Mouse (Mus musculus) midbrain, embryonic 12.5 days (tissue): ENCODE data around the gene Zkscan14. TPM values are rescaled to one million over a fixed set of nuclear protein-coding genes. Genes with fewer than 3 reads are reported as not detected.

Source experiments
- ATAC-seq: fragments of 200-750 bp; cut with Nextera tagmentation; 2 replicates; pipeline ENCODE4 v1.8.0; 2017; ENCODE audit warnings: low read depth, moderate TSS enrichment, moderate library complexity; ENCODE audit not compliant: low FRiP score
- H3K27ac ChIP-seq: fragments of 300-500 bp; sonication (generic); replicated peaks from 2 replicates; pipeline ENCODE4 v1.5.1; 2016; ENCODE audit warnings: mild to moderate bottlenecking
- H3K27me3 ChIP-seq: fragments of 300-500 bp; sonication (generic); 2 replicates; pipeline ENCODE4 v1.6.1; 2016; ENCODE audit warnings: mild to moderate bottlenecking
- H3K36me3 ChIP-seq: fragments of 300-500 bp; sonication (generic); 2 replicates; pipeline ENCODE4 v1.6.1; 2016
- H3K4me1 ChIP-seq: fragments of 300-500 bp; sonication (generic); 2 replicates; pipeline ENCODE4 v1.6.1; 2016
- H3K4me2 ChIP-seq: fragments of 300-500 bp; sonication (generic); replicated peaks from 2 replicates; pipeline ENCODE4 v1.6.1; 2016; ENCODE audit warnings: mild to moderate bottlenecking, moderate library complexity
- H3K4me3 ChIP-seq: fragments of 300-500 bp; sonication (generic); 2 replicates; pipeline ENCODE4 v1.5.1; 2016; ENCODE audit warnings: mild to moderate bottlenecking
- H3K9ac ChIP-seq: fragments of 300-500 bp; sonication (generic); replicated peaks from 2 replicates; pipeline ENCODE4 v1.6.1; 2016; ENCODE audit warnings: mild to moderate bottlenecking, moderate library complexity
- H3K9me3 ChIP-seq: fragments of 300-500 bp; sonication (generic); 2 replicates; pipeline ENCODE4 v1.6.1; 2016; ENCODE audit warnings: mild to moderate bottlenecking
- WGBS: fragments of 180-500 bp; shearing (Covaris S2); methylation state at CpG from one replicate; pipeline ENCODE4 v1.1.7; 2016; 5-methylcytosine and 5-hydroxymethylcytosine counted together
- polyA plus RNA-seq: library from polyadenylated mRNA; unstranded; fragments of >200 nt; fragmentation: Nextera tagmentation; extraction: Ambion mirVana; gene quantifications from 2 replicates; pipeline ENCODE4 v1.2.1, GENCODE M21; 2016

Zkscan14 gene
- polyA plus RNA-seq, 1 experiment from 2014 or later, result 10.9 TPM

- 91% methylated on average over 14 of the region's 14 CpGs for WGBS
- no peaks in the 10 kb centered on the region for H3K9me3 ChIP-seq
- H3K4me3 ChIP-seq, result no peak overlapping the region
- H3K27me3 ChIP-seq, result no peaks in the 10 kb centered on the region
- peaks cover 11% of the 10 kb centered on the region for H3K4me1 ChIP-seq
- H3K9ac ChIP-seq, result no peak overlapping the region
- no peak for ATAC-seq
- H3K4me2 ChIP-seq, result no peak overlapping the region
- H3K36me3 ChIP-seq, result peaks cover 81% of the 10 kb centered on the region
- no peak overlapping the region for H3K27ac ChIP-seq
These were observed 40.3 kb downstream of the Zkscan14 start for GRCm38 (mm10) chr5:145161361-145161760.

GRCm38 (mm10) chr5:145152690-145153089 lies 49.0 kb downstream of the Zkscan14 start:
- Histone ChIP-seq H3K36me3 (peaks cover 86% of the 10 kb centered on the region), H3K9ac (no peak overlapping the region), H3K4me1 (no peaks in the 10 kb centered on the region), H3K9me3 (no peaks in the 10 kb centered on the region), H3K27me3 (no peaks in the 10 kb centered on the region), H3K4me2 (no peak overlapping the region), H3K27ac (no peak overlapping the region), H3K4me3 (no peak overlapping the region)
- no peak for ATAC-seq
- WGBS, result 92% methylated on average over 5 of the region's 5 CpGs

- Histone ChIP-seq H3K4me3 (no peak overlapping the region), H3K9me3 (no peaks in the 10 kb centered on the region), H3K27me3 (no peaks in the 10 kb centered on the region), H3K4me1 (no peaks in the 10 kb centered on the region), H3K9ac (no peak overlapping the region), H3K4me2 (no peak overlapping the region), H3K27ac (no peak overlapping the region), H3K36me3 (peaks cover 94% of the 10 kb centered on the region)
- ATAC-seq, result no peak
- WGBS, result 93% methylated on average over 6 of the region's 6 CpGs
These were observed 52.4 kb downstream of the Zkscan14 start for GRCm38 (mm10) chr5:145149294-145149693.

- no peak overlapping the region for H3K4me2 ChIP-seq
- H3K27me3 ChIP-seq, result no peaks in the 10 kb centered on the region
- H3K36me3 ChIP-seq, result peaks cover 98% of the 10 kb centered on the region
- no peaks in the 10 kb centered on the region for H3K4me1 ChIP-seq
- ATAC-seq, result no peak
- WGBS, result 92% methylated on average over 5 of the region's 5 CpGs
- no peak overlapping the region for H3K4me3 ChIP-seq
- no peak overlapping the region for H3K9ac ChIP-seq
- no peak overlapping the region for H3K27ac ChIP-seq
- no peaks in the 10 kb centered on the region for H3K9me3 ChIP-seq
These were observed 53.9 kb downstream of the Zkscan14 start for GRCm38 (mm10) chr5:145147748-145148147.

Other genes with a start within 250 kb of the Zkscan14 start
- gene Smurf1, start 236.0 kb downstream of the Zkscan14 start, polyA plus RNA-seq, result 28.3 and 31.8 TPM in 2 replicates
- not detected in 2 replicates for gene Gm4871, start 169.1 kb downstream of the Zkscan14 start, polyA plus RNA-seq
- not detected in 2 replicates for gene 1700018F24Rik, start 158.9 kb downstream of the Zkscan14 start, polyA plus RNA-seq
- gene Arpc1a, start 118.0 kb downstream of the Zkscan14 start, polyA plus RNA-seq, result 176 and 186 TPM in 2 replicates
- not detected in 2 replicates for gene Kpna7, start 117.8 kb downstream of the Zkscan14 start, polyA plus RNA-seq
- gene Arpc1b, start 87.7 kb downstream of the Zkscan14 start, polyA plus RNA-seq, result 69.2 and 82.3 TPM in 2 replicates
- 131 and 138 TPM in 2 replicates for gene Pdap1, start 61.6 kb downstream of the Zkscan14 start, polyA plus RNA-seq
- 228 and 230 TPM in 2 replicates for gene Bud31, start 61.5 kb downstream of the Zkscan14 start, polyA plus RNA-seq
- 22.7 and 23.3 TPM in 2 replicates for gene Ptcd1, start 34.8 kb downstream of the Zkscan14 start, polyA plus RNA-seq
- 65.1 and 65.4 TPM in 2 replicates for gene Cpsf4, start 34.7 kb downstream of the Zkscan14 start, polyA plus RNA-seq
- gene Atp5j2, start 9.8 kb downstream of the Zkscan14 start, polyA plus RNA-seq, result 525 and 533 TPM in 2 replicates
- 21.0 and 21.1 TPM in 2 replicates for gene Zkscan5, start 2.7 kb upstream of the Zkscan14 start, polyA plus RNA-seq
- gene Zfp655, start 29.8 kb upstream of the Zkscan14 start, polyA plus RNA-seq, result 43.4 and 45.9 TPM in 2 replicates
- gene Zscan25, start 78.6 kb upstream of the Zkscan14 start, polyA plus RNA-seq, result 0.71 and 1.1 TPM in 2 replicates
- not detected in 2 replicates for gene Cyp3a57, start 143.4 kb upstream of the Zkscan14 start, polyA plus RNA-seq